Mouse (Mus musculus) granulocyte monocyte progenitor cell, adult 5-6 weeks (primary cell): ENCODE measurements around the gene Chrnb1. TPM values are rescaled to one million over a fixed set of nuclear protein-coding genes. Genes with fewer than 3 reads are reported as not detected.
A peak's percentile ranks its signal among the peaks of the same experiment; 100 is the strongest.

Experiments used
- ATAC-seq: replicated peaks from 2 replicates; pipeline ENCODE4 v1.8.0; 2016; ENCODE audit warnings: mild to moderate bottlenecking, moderate TSS enrichment, inconsistent platforms; ENCODE audit not compliant: poor library complexity, severe bottlenecking
- total RNA-seq, 2 experiments: library from RNA; stranded (forward) in 1 of 2; stranded (reverse) in 1 of 2; fragments of 200-712, 200-1000 nt in 1 of 2; fragments of >200 nt in 1 of 2; fragmentation: Nextera tagmentation in 1 of 2; gene quantifications; 2 replicates each; pipeline ENCODE4 v1.2.3; 2014 to 2017

The Chrnb1 gene
- total RNA-seq (2014; fragmentation: Nextera tagmentation) = not detected in 2 replicates
- total RNA-seq (2017) = 0.82 TPM in 1 of 2 replicates, not detected in the other

DNA sequence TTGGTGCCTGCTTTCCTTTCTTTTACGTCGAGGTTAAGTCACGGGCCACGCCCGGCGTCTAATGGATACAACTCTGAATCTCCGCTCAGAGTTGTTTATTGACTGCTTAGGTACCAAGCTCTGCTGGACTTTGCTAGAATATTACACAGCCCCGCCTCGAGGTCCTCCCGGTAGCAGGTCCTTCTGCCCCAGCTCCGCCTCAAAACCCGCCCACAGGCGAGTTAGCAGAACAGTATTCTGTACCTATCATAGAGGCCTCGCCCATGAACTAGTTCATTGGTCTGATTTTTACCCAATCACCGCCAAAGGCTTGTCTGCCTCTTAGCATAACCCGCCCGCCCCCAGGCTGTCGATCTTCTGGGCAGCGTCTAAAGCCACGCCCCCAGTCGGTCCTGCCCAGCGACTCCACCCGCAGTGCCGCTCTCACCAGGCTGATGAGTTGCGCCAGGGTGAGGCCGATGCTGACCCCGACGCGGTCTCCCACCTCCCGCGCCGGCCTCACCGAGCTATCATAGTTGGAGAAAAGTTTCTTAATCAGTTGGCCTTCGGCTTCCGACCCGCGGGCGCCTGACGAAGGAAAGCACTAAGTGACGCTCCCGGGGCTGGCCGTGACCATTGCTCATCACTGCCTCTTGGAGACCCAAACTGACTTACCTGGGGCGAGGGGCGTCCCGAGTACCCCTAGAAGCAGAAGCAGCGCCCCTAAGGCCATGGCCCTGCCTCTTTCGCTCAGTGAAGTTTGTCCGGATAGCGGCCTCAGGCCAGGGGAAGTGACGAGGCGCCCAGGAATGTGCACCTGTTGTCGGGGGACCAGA is at the start of gene Chrnb1:
Chrnb1 (minus strand) TSS at position 776 of the 815 bp plus-strand sequence.
- peak; percentile 92 for ATAC-seq

DNA sequence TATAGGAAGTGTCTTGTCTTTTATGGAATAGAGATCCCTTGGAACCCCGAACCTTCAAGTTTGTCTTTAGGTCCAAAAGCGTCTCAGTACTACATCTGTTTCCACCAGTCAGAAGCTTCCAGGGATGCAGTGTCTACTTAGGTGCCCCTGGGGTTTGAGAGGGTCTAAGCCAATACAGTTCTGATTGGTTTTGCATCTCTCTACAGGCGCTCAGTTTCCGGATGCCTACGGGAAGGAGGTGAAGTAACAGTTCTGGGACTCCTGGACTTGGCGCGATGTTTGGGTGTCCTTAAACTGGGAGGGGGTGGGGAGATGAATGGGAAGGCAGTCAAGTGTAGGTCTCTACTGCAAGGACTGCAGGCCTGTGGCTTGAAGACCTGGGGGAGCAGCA is 43.0 kb upstream of the Chrnb1 start:
- ATAC-seq = 0 out of 2 replicates have a peak, but pooled peaks have one; percentile 6

DNA sequence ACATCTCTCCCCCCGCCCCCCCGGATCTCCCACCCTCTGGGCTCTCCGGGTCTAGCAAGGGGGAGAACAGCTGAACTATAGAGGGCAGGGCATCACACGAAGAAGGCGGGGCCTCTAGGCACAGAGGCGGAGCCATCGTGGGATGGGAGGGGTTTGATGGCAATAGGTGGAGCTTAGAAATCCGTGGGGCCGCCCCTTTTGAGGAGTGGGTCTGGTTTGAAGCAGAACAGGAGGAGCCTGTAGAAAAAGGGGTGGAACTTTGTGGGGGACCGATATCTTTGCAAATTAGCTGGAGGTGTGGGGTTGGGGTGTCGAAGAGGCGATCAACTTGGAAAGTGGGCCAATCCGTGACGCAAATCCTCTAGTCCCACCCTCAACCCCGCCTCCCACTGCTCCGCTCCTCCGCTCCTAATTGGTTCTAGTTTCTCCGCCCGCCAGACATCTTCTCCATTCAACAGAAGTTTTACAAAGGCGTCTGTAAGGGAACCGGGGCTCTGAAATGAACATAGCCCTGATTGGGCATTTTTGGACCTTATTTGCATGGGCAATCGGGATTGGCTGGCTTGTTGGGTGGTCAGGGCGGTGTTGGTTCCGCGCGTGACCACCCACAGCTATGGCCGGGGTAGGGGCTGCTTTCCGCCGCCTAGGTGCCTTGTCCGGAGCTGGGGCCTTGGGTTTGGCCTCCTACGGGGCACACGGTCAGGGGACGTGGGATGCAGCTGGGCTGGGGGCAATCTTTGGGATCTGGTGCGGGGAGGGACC is 42.4 kb upstream of the Chrnb1 start, which contains the start of gene Tmem256:
Tmem256 (plus strand) TSS at position 563 of the 762 bp plus-strand sequence.
- peak; percentile 77 for ATAC-seq

GRCm38 (mm10) chr11:69837604-69837951 is 41.8 kb upstream of the Chrnb1 start, which contains the start of gene Nlgn2:
Gene Nlgn2, minus strand, starts transcription at chr11:69837784.
- peak; percentile 10 for ATAC-seq

DNA sequence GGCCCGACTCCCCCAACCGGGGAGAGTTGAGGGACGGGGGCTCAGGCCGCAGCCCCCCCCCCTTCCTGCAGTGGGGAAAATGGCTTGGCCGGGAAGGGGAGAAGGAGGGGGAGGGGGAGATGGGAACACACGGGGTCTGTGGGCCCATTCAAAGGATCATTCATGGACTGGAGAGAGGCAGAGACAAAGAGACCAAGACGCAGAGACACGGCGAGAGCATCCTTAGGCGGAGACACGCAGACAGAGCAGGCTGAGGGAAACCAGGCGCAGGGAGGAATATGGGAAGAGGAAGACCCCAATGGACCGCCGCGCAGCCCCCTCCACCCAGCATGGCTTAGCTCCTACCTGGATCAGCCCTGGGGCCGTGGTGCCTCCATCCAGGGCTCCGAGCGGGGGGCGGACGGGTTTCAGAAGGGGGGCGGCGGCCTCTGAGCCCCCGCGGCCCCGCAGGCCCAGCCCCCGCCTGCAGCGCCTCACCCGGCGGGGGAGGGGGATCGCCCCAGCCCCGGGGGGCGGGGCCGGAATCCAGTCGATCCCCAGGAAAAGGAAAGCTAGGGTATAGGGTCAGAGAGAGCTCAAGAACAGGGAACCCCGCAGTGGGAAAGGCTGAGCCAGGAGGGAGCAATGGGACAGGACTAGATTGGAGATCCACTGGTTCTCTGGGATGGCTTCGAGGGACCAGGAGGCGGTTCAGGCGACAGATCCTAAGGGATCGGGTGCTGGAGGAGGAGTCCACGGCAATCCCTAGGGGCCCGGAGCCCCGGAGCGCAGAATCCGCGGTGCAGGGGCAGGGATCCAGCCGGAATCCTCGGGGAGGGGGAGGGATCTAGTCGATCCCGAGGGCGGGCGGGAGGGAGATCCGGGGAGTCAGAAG is 41.2 kb upstream of the Chrnb1 start:
- no peak for ATAC-seq

- no peak for ATAC-seq
Measured at GRCm38 (mm10) chr11:69835966-69836335, 40.2 kb upstream of the Chrnb1 start.

- no peak for ATAC-seq
Measured at GRCm38 (mm10) chr11:69835326-69835965, 39.7 kb upstream of the Chrnb1 start.

DNA sequence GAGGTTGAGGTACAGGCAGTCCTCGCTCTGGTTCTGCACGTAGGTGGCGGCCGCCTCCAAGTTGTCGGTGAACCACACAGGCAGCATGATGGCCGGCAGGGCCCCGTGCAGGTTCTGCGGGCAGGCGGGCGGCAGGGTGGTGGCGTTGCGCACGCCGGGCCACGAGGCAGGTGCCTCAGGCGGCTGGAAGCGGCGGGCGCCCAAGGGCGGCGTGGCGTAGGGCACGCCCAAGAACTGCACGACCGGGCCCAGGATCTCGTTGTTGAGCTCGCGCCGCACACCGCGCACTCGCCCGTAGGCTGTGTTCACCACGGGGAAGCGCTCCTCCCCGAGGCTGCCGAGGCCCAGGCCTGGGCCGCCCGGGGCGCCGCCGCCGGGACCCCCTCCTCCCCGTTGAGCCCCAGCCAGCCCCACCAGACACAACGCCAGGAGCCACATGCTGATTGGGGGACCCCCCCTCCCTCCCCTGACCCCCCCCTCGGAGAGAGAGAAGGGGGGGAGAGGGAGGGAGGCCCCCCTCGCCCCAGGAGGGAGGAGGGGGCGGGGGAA is 38.3 kb upstream of the Chrnb1 start:
- peak; percentile 33 for ATAC-seq

DNA sequence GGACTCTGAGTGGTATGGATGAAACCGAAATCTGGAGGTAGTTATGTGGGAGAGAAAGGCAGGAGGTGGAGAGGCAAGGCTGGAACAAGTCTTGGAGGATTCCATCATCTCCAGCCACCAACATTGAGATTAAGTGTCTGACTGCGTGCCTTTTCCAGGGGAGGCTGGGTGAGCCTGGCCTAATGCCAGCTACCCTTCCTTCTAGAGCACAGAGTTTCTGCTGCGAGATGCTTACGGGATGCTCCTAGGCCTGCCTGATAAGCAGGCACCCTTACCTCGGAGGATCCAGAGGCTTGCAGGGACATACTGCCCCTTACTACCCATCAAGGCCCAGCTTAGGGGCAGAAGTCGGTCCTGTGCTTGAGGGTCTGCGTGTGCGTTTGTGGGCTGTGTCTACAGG is 37.8 kb upstream of the Chrnb1 start:
- ATAC-seq = no peak

DNA sequence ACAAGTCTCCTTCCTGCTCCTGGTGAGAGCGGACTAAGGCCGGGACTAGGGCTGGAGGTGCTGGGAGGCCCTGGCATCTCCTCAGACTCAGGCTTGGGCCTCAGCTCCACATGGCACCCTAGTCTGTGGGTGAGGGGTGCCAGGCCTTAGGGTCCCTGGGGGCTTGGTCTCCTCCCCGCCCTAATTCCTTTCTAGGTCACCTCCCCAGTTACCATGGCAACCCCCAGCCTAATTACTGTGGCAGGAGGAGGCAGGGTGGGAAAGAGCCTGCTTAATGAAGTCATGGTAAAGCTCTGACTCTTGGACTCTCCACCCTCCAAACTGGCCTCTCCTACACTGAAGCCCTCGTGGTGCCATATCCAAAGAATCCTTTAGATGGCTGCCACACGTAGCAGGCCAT is 33.1 kb upstream of the Chrnb1 start:
- ATAC-seq = no peak

DNA sequence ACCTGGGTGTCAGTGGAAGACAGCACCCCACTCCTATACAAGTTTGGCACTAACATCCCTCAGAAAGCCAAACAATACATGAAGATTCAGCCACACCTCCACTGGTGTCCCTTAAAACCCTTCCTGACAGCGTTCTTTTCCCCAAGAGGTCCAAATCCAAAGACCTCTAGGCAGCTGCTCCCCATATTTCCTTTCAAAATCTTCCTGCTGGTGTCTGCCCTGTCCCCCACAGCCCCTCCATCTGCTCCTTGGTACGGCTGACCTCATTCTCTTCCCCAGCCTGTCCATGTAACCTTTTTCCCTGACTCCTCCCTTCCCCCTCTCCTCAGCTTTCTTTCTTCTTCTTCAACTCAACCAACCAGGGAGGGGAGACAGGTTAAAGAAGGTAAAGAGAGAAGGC is 27.7 kb upstream of the Chrnb1 start:
- no peak for ATAC-seq

DNA sequence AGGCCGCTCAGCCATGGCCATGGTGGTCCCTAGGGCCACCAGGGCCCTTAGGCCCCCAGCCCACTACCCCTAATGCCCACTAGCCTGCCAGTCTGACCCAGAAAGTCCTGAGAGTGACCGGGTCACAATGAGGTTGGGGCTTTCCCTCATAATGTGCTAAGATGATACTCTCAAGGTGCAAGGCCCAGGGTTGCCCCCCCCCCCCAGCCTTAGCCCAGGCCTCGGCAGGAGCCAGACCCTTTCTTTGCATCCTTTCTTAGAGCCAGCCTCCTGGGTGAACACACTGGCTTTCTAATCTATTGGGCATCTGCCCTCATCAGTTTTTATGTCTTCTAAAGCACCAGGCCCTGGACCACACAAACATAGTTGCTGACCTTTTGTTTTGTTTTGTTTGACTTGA is 26.3 kb upstream of the Chrnb1 start, which contains the start of gene Spem1:
Spem1 (minus strand) TSS at position 101 of the 400 bp plus-strand sequence.
- ATAC-seq = no peak

GRCm38 (mm10) chr11:69818871-69819270 is 23.1 kb upstream of the Chrnb1 start:
- no peak for ATAC-seq

GRCm38 (mm10) chr11:69818365-69818764 is 22.6 kb upstream of the Chrnb1 start, which contains the start of gene Spem2:
Gene Spem2, minus strand, starts transcription at chr11:69818465.
- ATAC-seq = no peak

DNA sequence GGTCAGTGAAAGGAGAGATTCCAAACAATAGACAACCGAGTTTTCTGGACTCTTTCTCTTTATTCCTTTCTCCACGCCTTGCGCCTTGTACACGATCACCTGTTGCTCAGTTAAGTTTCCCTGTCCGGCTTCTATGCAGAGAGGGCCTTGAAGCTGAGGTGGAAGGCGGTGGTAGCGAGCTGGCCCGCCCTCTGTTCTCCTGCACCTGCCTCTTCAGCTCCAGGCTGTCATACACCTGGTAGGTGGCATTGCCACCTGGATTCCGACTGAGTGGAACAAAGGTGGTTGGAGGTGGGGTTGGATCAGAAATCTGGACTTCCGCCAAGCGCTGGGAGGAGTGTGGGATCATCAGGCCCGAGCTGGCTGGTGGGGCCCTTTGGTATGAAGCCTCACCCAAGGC is 20.8 kb upstream of the Chrnb1 start:
- ATAC-seq = no peak

DNA sequence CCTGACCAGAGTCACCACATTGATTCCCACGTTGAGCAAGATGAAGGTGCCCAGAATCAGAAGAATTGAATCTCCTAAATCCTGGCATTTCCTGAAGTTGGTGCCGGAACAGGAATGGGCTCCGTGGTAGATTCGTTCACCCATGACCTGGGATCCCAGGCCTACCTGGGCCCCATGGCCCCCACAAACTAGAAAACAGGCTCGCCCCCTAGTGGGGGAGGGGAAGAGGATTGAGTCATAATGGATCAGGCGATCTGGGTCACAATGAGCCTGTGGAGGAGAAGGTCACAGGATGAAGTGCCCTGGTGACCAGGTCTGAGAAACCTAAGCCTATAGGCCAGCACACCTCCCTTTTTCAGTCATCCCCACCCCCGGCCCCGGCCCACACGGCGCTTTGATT is 19.4 kb upstream of the Chrnb1 start, which contains the start of gene Gm39566:
Gm39566 (minus strand) TSS at position 144 of the 400 bp plus-strand sequence.
- no peak for ATAC-seq

GRCm38 (mm10) chr11:69810280-69810679 is 14.5 kb upstream of the Chrnb1 start:
- no peak for ATAC-seq

DNA sequence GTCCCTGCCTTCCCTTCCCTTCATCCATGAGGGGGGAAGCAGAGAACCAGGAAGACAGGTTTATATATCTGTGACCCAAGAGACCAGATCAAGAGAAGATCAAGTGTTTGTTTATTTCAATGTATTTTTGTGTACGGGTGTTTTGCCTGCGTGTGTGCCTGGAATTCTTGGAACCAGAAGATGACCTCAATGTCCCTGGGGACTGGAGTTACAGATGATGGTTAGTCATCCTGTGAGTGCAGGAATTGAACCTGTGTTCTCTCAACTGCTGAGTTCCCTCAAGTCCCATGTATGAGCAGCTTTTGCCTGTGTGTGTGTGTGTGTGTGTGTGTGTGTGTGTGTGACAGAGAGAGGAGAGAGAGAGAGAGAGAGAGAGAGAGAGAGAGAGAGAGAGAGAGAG is 11.9 kb upstream of the Chrnb1 start:
- ATAC-seq = no peak

DNA sequence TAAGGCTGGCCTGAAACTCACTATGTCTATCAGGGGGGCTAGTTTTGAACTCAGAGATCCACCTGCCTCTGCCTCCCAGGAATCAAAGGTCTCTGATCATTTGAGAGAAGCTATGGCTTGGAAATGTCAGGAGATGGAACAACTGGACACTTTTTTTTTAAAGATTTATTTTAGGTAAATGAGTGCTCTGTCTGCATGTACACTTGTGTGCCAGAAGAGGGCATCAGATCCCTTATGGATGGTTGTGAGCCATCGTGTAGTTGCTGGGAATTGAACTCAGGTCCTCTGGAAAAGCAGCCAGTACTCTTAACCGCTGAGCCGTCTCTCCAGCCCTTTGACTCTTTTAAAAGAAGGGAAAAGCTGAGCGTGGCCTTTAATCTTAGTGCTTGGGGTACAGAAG is 10.6 kb upstream of the Chrnb1 start:
- ATAC-seq = no peak
